ENCODE assay signal across 12 mouse cellular contexts in genomic region chr5:119803411-119804251, GRCm38 (mm10). TPM values are rescaled to one million over a fixed set of nuclear protein-coding genes. Genes with fewer than 3 reads are reported as not detected.
A peak's percentile ranks its signal among the peaks of the same experiment; 100 is the strongest.
DNase-seq lines count a peak whose midpoint lies in the region; ATAC-seq lines count a peak whose summit lies in the region.
"Had no signal": no experiment of that assay in that cellular context is flagged by ENCODE, and none has a peak within 500 bp of the region (broad histone marks: within the 10 kb centered on the region; RNA-seq: fewer than 3 reads in every experiment).

No protein-coding gene starts in this region.

- H3K4me3 ChIP-seq in forebrain, embryonic 11.5 days (ENCODE audit: low read depth, low read length): no peak overlapping the region
- H3K4me3 ChIP-seq in forebrain, embryonic 14.5 days (ENCODE audit: low read depth, low read length): no peak overlapping the region
- H3K4me3 ChIP-seq in megakaryocyte, embryonic 14.5 days (replicated peaks): peak overlapping the region; percentile 33
- peak overlapping the region; percentile 40 to 51 for H3K4me3 ChIP-seq in heart, embryonic 14.5 days (ENCODE audit: control insufficient read depth in 1 of 2, insufficient read depth in 1 of 2, low read depth in 1 of 2, low read length in 2 of 2)
- H3K4me3 ChIP-seq in kidney, embryonic 14.5 days (ENCODE audit: low read length): no peak overlapping the region
- H3K4me3 ChIP-seq: liver, embryonic 13.5 days had no signal

- no peaks in the 10 kb centered on the region for H3K36me3 ChIP-seq in forebrain, embryonic 11.5 days (ENCODE audit: control insufficient read depth, insufficient read depth, low read length)
- no peaks in the 10 kb centered on the region for H3K36me3 ChIP-seq in forebrain, embryonic 14.5 days (ENCODE audit: control insufficient read depth, insufficient read depth, low read length)
- no peaks in the 10 kb centered on the region for H3K36me3 ChIP-seq in megakaryocyte, embryonic 14.5 days (replicated peaks; ENCODE audit: low read length)
- H3K36me3 ChIP-seq in heart, embryonic 14.5 days (ENCODE audit: control insufficient read depth, insufficient read depth, low read length): no peaks in the 10 kb centered on the region
- no peaks in the 10 kb centered on the region for H3K36me3 ChIP-seq in kidney, embryonic 14.5 days (ENCODE audit: control insufficient read depth, insufficient read depth, low read length)
- H3K36me3 ChIP-seq: liver, embryonic 13.5 days had no signal

- no peak overlapping the region for H3K27ac ChIP-seq in forebrain, embryonic 11.5 days (ENCODE audit: low read depth, low read length)
- H3K27ac ChIP-seq in forebrain, embryonic 14.5 days (ENCODE audit: low read depth, low read length): no peak overlapping the region
- H3K27ac ChIP-seq in heart, embryonic 14.5 days (replicated peaks in 1 of 2; ENCODE audit: control insufficient read depth in 1 of 2, insufficient read depth in 1 of 2, low read depth in 2 of 2, low read length in 2 of 2): peak overlapping the region; percentile 58 to 74
- no peak overlapping the region for H3K27ac ChIP-seq in kidney, embryonic 14.5 days (ENCODE audit: low read depth, low read length)
- H3K27ac ChIP-seq: liver, embryonic 13.5 days had no signal

- under 1% methylated on average over 64 of the region's 64 CpGs for WGBS in forebrain, embryonic 11.5 days
- 1% methylated on average over 64 of the region's 64 CpGs for WGBS in forebrain, embryonic 14.5 days
- WGBS in heart, embryonic 14.5 days: under 1% methylated on average over 64 of the region's 64 CpGs
- under 1% methylated on average over 64 of the region's 64 CpGs for WGBS in kidney, embryonic 14.5 days

- no peaks in the 10 kb centered on the region for H3K9me3 ChIP-seq in forebrain, embryonic 11.5 days (ENCODE audit: control insufficient read depth, low read length)
- H3K9me3 ChIP-seq in forebrain, embryonic 14.5 days (replicated peaks; ENCODE audit: control insufficient read depth, low read length): no peaks in the 10 kb centered on the region
- H3K9me3 ChIP-seq in megakaryocyte, embryonic 14.5 days: peaks cover 12% of the 10 kb centered on the region
- H3K9me3 ChIP-seq in heart, embryonic 14.5 days (ENCODE audit: control insufficient read depth, low read length): no peaks in the 10 kb centered on the region
- no peaks in the 10 kb centered on the region for H3K9me3 ChIP-seq in kidney, embryonic 14.5 days (ENCODE audit: control insufficient read depth, low read length)
- H3K9me3 ChIP-seq: liver, embryonic 13.5 days had no signal

- H3K9ac ChIP-seq in forebrain, embryonic 11.5 days (ENCODE audit: low read length): no peak overlapping the region
- H3K9ac ChIP-seq in forebrain, embryonic 14.5 days (ENCODE audit: low read length): no peak overlapping the region
- H3K9ac ChIP-seq in heart, embryonic 14.5 days (ENCODE audit: low read length): peak overlapping the region; percentile 83
- H3K9ac ChIP-seq in kidney, embryonic 14.5 days (ENCODE audit: low read depth, low read length): no peak overlapping the region
- H3K9ac ChIP-seq: liver, embryonic 13.5 days had no signal

- no peaks in the 10 kb centered on the region for H3K4me1 ChIP-seq in forebrain, embryonic 11.5 days (replicated peaks; ENCODE audit: control insufficient read depth, insufficient read depth, low read length)
- no peaks in the 10 kb centered on the region for H3K4me1 ChIP-seq in forebrain, embryonic 14.5 days (ENCODE audit: control insufficient read depth, insufficient read depth, low read length)
- H3K4me1 ChIP-seq in megakaryocyte, embryonic 14.5 days: peaks cover 7% of the 10 kb centered on the region; the same call in 1 of the 2 replicates
- H3K4me1 ChIP-seq in heart, embryonic 14.5 days (ENCODE audit: control insufficient read depth in 2 of 2, insufficient read depth in 2 of 2, low read length in 2 of 2): peaks cover 4 to 23% of the 10 kb centered on the region in 2 experiments
- no peaks in the 10 kb centered on the region for H3K4me1 ChIP-seq in kidney, embryonic 14.5 days (ENCODE audit: control insufficient read depth, insufficient read depth, low read length)
- H3K4me1 ChIP-seq: liver, embryonic 13.5 days had no signal

- H3K27me3 ChIP-seq in forebrain, embryonic 11.5 days (ENCODE audit: control insufficient read depth, insufficient read depth, low read length): peaks cover 99% of the 10 kb centered on the region
- H3K27me3 ChIP-seq in forebrain, embryonic 14.5 days (replicated peaks; ENCODE audit: control insufficient read depth, insufficient read depth, low read length): peaks cover 100% of the 10 kb centered on the region
- H3K27me3 ChIP-seq in megakaryocyte, embryonic 14.5 days (replicated peaks): peaks cover 99% of the 10 kb centered on the region
- H3K27me3 ChIP-seq in heart, embryonic 14.5 days (ENCODE audit: control insufficient read depth, insufficient read depth, low read length): peaks cover 86% of the 10 kb centered on the region
- peaks cover 100% of the 10 kb centered on the region for H3K27me3 ChIP-seq in kidney, embryonic 14.5 days (ENCODE audit: control insufficient read depth, insufficient read depth, low read length)

- peak; percentile 60 for DNase-seq in forebrain, embryonic 11.5 days (ENCODE audit: low spot score)
- no peak for DNase-seq in forebrain, embryonic 14.5 days (ENCODE audit: low spot score)
- peak; percentile 21 for DNase-seq in retina, embryonic 14.5 days (ENCODE audit: low spot score)
- DNase-seq: kidney, adult 18-20 months; liver, embryonic 13.5 days had no signal

- ATAC-seq in forebrain, embryonic 11.5 days (replicated peaks; ENCODE audit: low FRiP score): no peak
- ATAC-seq in forebrain, embryonic 14.5 days: no peak
- ATAC-seq in megakaryocyte, adult 5-6 weeks (ENCODE audit: poor library complexity, severe bottlenecking): no peak
- ATAC-seq in heart, embryonic 14.5 days (ENCODE audit: insufficient number of reproducible peaks, insufficient read depth, low FRiP score, low read depth): no peak
- no peak for ATAC-seq in kidney, embryonic 14.5 days (ENCODE audit: low FRiP score, low TSS enrichment)
- no peak for ATAC-seq in erythroblast, adult 5-6 weeks (replicated peaks; ENCODE audit: low FRiP score, poor library complexity, severe bottlenecking)
- ATAC-seq: Patski had no signal

- no peak overlapping the region for H3K4me2 ChIP-seq in forebrain, embryonic 11.5 days (ENCODE audit: low read depth, low read length, severe bottlenecking)
- no peak overlapping the region for H3K4me2 ChIP-seq in forebrain, embryonic 14.5 days (ENCODE audit: low read length)
- peak overlapping the region; percentile 72 for H3K4me2 ChIP-seq in heart, embryonic 14.5 days (ENCODE audit: low read length)
- H3K4me2 ChIP-seq in kidney, embryonic 14.5 days (replicated peaks; ENCODE audit: low read depth, low read length): no peak overlapping the region
- H3K4me2 ChIP-seq: liver, embryonic 13.5 days had no signal

RNA-seq across cellular contexts. Expression of gene Tbx5, which starts 28.8 kb away (rescaled TPM):
- not detected in 2 replicates for polyA plus RNA-seq in forebrain, embryonic 11.5 days (2014; fragmentation: Nextera tagmentation; extraction: Ambion mirVana)
- 0.04 TPM in 1 of 2 replicates, not detected in the other for polyA plus RNA-seq in forebrain, embryonic 14.5 days (2014; fragmentation: Nextera tagmentation; extraction: Ambion mirVana)
- 0.06 TPM in 1 of 2 replicates, not detected in the other for polyA plus RNA-seq in megakaryocyte, embryonic 14.5 days (2012; ENCODE audit: insufficient read depth, low replicate concordance)
- total RNA-seq in megakaryocyte, adult 5-6 weeks (2015): not detected in 2 replicates
- not detected in 2 replicates for total RNA-seq in megakaryocyte, adult 5-6 weeks (2017)
- polyA plus RNA-seq in heart, embryonic 14.5 days (2014; fragmentation: Nextera tagmentation; extraction: Ambion mirVana): 33.1 and 39.2 TPM in 2 replicates
- not detected in 2 replicates for polyA plus RNA-seq in kidney, embryonic 14.5 days (2014; fragmentation: Nextera tagmentation; extraction: Ambion mirVana)
- not detected in 2 replicates for total RNA-seq in erythroblast, adult 5-6 weeks (2015; ENCODE audit: low replicate concordance)
- total RNA-seq in erythroblast, adult 5-6 weeks (2017; ENCODE audit: low replicate concordance): 0.17 TPM in 1 of 2 replicates, not detected in the other
- total RNA-seq: monocyte, adult 5-6 weeks had no signal
- polyA plus RNA-seq: Patski had no signal

Comparison
In these comparisons a context has a peak if more than half of its experiments do, and no peak if none do; other contexts are left out.
1. H3K27ac ChIP-seq: peak in heart, embryonic 14.5 days (2 of 2); none in forebrain, embryonic 11.5 days (single experiment), forebrain, embryonic 14.5 days (single experiment) and kidney, embryonic 14.5 days (single experiment).
2. H3K4me3 ChIP-seq: peak in megakaryocyte, embryonic 14.5 days (single experiment) and heart, embryonic 14.5 days (2 of 2); none in forebrain, embryonic 11.5 days (single experiment), forebrain, embryonic 14.5 days (single experiment) and kidney, embryonic 14.5 days (single experiment).
3. RNA of gene Tbx5, which starts 28.8 kb away (polyA plus RNA-seq): 33.1 to 39.2 TPM in heart, embryonic 14.5 days; 0.06 TPM in megakaryocyte, embryonic 14.5 days, 0.04 TPM in forebrain, embryonic 14.5 days, not detected in forebrain, embryonic 11.5 days and not detected in kidney, embryonic 14.5 days; every median in the first group is over 10 times any median in the second.